Mouse (Mus musculus) E14TG2a.4 (cell line): ENCODE results near the gene Grip1.

Experiments used
- CTCF ChIP-seq: conservative IDR thresholded peaks from 2 replicates; pipeline ENCODE4 v1.5.1; 2014; ENCODE audit warnings: low read length
- NANOG ChIP-seq: IDR thresholded peaks from 2 replicates; pipeline ENCODE4 v1.6.1; 2014; ENCODE audit warnings: borderline replicate concordance, low read length, mixed read lengths
- POU5F1 ChIP-seq: IDR thresholded peaks from 2 replicates; pipeline ENCODE4 v1.6.1; 2014; ENCODE audit warnings: low read length, borderline replicate concordance

- TF ChIP-seq CTCF (no peak), POU5F1 (no peak), NANOG (no peak)
These were observed 370.9 kb downstream of the Grip1 start for GRCm38 (mm10) chr10:119824521-119824920.
